Mouse (Mus musculus) embryonic facial prominence, embryonic 13.5 days (tissue): ENCODE results near the gene Mtus2. TPM values are rescaled to one million over a fixed set of nuclear protein-coding genes. Genes with fewer than 3 reads are reported as not detected.

ENCODE experiments used
- ATAC-seq: fragments of 200-750 bp; cut with Nextera tagmentation; 2 replicates; pipeline ENCODE4 v1.8.0; 2017; ENCODE audit warnings: low read depth; ENCODE audit not compliant: insufficient number of reproducible peaks, insufficient read depth, low FRiP score, low TSS enrichment
- H3K27ac ChIP-seq: fragments of 300-500 bp; sonication (generic); 2 replicates; pipeline ENCODE4 v1.5.1; 2015; ENCODE audit warnings: moderate library complexity, mild to moderate bottlenecking, inconsistent platforms
- H3K27me3 ChIP-seq: fragments of 300-500 bp; sonication (generic); 2 replicates; pipeline ENCODE4 v1.6.1; 2015; ENCODE audit warnings: mild to moderate bottlenecking, inconsistent platforms
- H3K36me3 ChIP-seq: fragments of 300-500 bp; sonication (generic); 2 replicates; pipeline ENCODE4 v1.6.1; 2015; ENCODE audit warnings: mild to moderate bottlenecking, inconsistent platforms
- H3K4me1 ChIP-seq: fragments of 300-500 bp; sonication (generic); 2 replicates; pipeline ENCODE4 v1.6.1; 2015; ENCODE audit warnings: inconsistent platforms
- H3K4me2 ChIP-seq: fragments of 300-500 bp; sonication (generic); 2 replicates; pipeline ENCODE4 v1.6.1; 2015; ENCODE audit warnings: moderate library complexity, mild to moderate bottlenecking, inconsistent platforms
- H3K4me3 ChIP-seq: fragments of 300-500 bp; sonication (generic); 2 replicates; pipeline ENCODE4 v1.5.1; 2015; ENCODE audit warnings: mild to moderate bottlenecking, inconsistent platforms
- H3K9ac ChIP-seq: fragments of 300-500 bp; sonication (generic); 2 replicates; pipeline ENCODE4 v1.6.1; 2015; ENCODE audit warnings: mild to moderate bottlenecking, inconsistent platforms
- H3K9me3 ChIP-seq: fragments of 300-500 bp; sonication (generic); 2 replicates; pipeline ENCODE4 v1.6.1; 2016; ENCODE audit warnings: inconsistent platforms
- WGBS: fragments of 180-500 bp; shearing (Covaris S2); methylation state at CpG from one replicate; pipeline ENCODE4 v1.1.7; 2015; ENCODE audit warnings: mixed read lengths; 5-methylcytosine and 5-hydroxymethylcytosine counted together
- polyA plus RNA-seq: library from polyadenylated mRNA; unstranded; fragments of >200 nt; fragmentation: Nextera tagmentation; extraction: Ambion mirVana; gene quantifications from 2 replicates; pipeline ENCODE4 v1.2.1, GENCODE M21; 2015

Mtus2 gene
- polyA plus RNA-seq, 1 experiment from 2014 or later: 8.1 TPM

GRCm38 (mm10) chr5:147959088-147959487, 2.0 kb downstream of the Mtus2 start:
- Histone ChIP-seq H3K9me3 (no peaks in the 10 kb centered on the region), H3K36me3 (no peaks in the 10 kb centered on the region), H3K27ac (no peak overlapping the region), H3K4me2 (no peak overlapping the region), H3K27me3 (peaks cover 57% of the 10 kb centered on the region), H3K9ac (no peak overlapping the region), H3K4me3 (no peak overlapping the region), H3K4me1 (peaks cover 17% of the 10 kb centered on the region)
- no peak for ATAC-seq
- WGBS: 34% methylated on average over 5 of the region's 5 CpGs

DNA sequence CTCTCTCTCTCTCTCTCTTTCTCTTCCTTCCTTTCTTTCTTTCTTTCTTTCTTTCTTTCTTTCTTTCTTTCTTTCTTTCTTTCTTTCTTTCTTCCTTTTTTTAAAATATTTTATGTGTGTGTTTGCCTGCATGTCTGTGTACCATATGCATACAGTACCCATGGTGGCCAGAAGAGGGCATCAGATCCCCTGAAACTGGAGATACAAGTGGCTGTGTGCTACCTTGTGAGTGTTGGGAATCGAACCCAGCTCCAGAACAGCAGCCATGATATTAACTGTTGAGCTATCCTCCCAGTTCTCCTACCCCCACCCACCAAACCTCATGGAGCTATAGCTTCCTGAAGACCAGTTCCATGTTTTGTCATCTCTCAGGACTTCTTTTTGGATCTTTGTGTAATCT, 3.7 kb downstream of the Mtus2 start:
- Histone ChIP-seq H3K9me3 (no peaks in the 10 kb centered on the region), H3K4me2 (no peak overlapping the region), H3K4me1 (peaks cover 17% of the 10 kb centered on the region), H3K27me3 (peaks cover 41% of the 10 kb centered on the region), H3K9ac (no peak overlapping the region), H3K27ac (no peak overlapping the region), H3K4me3 (no peak overlapping the region), H3K36me3 (no peaks in the 10 kb centered on the region)
- WGBS: 100% methylated on average over 1 of the region's 1 CpGs
- no peak for ATAC-seq

GRCm38 (mm10) chr5:147963820-147964580, 6.9 kb downstream of the Mtus2 start:
- H3K9me3 ChIP-seq: no peaks in the 10 kb centered on the region
- no peak overlapping the region for H3K9ac ChIP-seq
- no peak for ATAC-seq
- WGBS: 77% methylated on average over 13 of the region's 13 CpGs
- no peak overlapping the region for H3K4me2 ChIP-seq
- H3K36me3 ChIP-seq: no peaks in the 10 kb centered on the region
- no peak overlapping the region for H3K27ac ChIP-seq
- no peak overlapping the region for H3K4me3 ChIP-seq
- H3K4me1 ChIP-seq: no peaks in the 10 kb centered on the region
- H3K27me3 ChIP-seq: peaks cover 10% of the 10 kb centered on the region; the same call in 1 of the 2 replicates

DNA sequence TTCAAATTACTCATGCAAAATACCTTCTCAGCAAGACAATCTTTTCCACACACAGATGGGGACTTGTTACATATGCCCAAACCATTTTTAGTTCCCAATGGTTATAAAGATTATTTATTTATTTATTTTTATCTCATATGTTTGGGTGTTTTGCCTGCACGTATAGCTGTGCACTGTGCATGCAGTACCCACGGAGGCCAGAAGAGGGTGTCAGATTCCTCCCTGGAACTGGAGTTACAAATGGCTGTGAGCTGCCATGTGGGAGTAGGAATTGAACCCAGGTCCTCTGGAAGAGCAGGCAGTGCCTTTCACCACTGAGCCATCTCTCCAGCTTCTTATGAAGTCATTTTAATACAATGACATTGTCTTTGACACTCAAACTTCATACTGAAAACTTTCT, 7.7 kb downstream of the Mtus2 start:
- H3K9me3 ChIP-seq: no peaks in the 10 kb centered on the region

GRCm38 (mm10) chr5:147966646-147967045, 9.5 kb downstream of the Mtus2 start:
- H3K9me3 ChIP-seq: 0 out of 2 replicates have a peak, but pooled peaks cover 5% of the 10 kb centered on the region
- H3K9ac ChIP-seq: no peak overlapping the region
- H3K27me3 ChIP-seq: peaks cover 7% of the 10 kb centered on the region; the same call in 1 of the 2 replicates
- H3K4me2 ChIP-seq: no peak overlapping the region
- WGBS: 78% methylated on average over 7 of the region's 7 CpGs
- H3K36me3 ChIP-seq: no peaks in the 10 kb centered on the region
- no peak for ATAC-seq
- no peak overlapping the region for H3K4me3 ChIP-seq
- no peak overlapping the region for H3K27ac ChIP-seq
- no peaks in the 10 kb centered on the region for H3K4me1 ChIP-seq

More for the DNA sequence above, 7.7 kb downstream of the Mtus2 start:
- H3K4me1 ChIP-seq: no peaks in the 10 kb centered on the region
- no peak overlapping the region for H3K4me3 ChIP-seq
- H3K27ac ChIP-seq: no peak overlapping the region
- no peak for ATAC-seq
- 53% methylated on average over 2 of the region's 2 CpGs for WGBS
- H3K4me2 ChIP-seq: no peak overlapping the region
- H3K27me3 ChIP-seq: peaks cover 7% of the 10 kb centered on the region; the same call in 1 of the 2 replicates
- no peak overlapping the region for H3K9ac ChIP-seq
- H3K36me3 ChIP-seq: no peaks in the 10 kb centered on the region

- Histone ChIP-seq H3K9me3 (0 out of 2 replicates have a peak, but pooled peaks cover 5% of the 10 kb centered on the region), H3K27ac (no peak overlapping the region), H3K36me3 (no peaks in the 10 kb centered on the region), H3K4me3 (no peak overlapping the region), H3K4me1 (no peaks in the 10 kb centered on the region), H3K27me3 (no peaks in the 10 kb centered on the region), H3K9ac (no peak overlapping the region), H3K4me2 (no peak overlapping the region)
- WGBS: 72% methylated on average over 5 of the region's 5 CpGs
- no peak for ATAC-seq
Measured at GRCm38 (mm10) chr5:147969566-147969965, 12.4 kb downstream of the Mtus2 start.

GRCm38 (mm10) chr5:147976001-147976400, 18.9 kb downstream of the Mtus2 start:
- 60% methylated on average over 13 of the region's 13 CpGs for WGBS
- Histone ChIP-seq H3K4me1 (no peaks in the 10 kb centered on the region), H3K27me3 (no peaks in the 10 kb centered on the region), H3K4me3 (no peak overlapping the region), H3K9me3 (0 out of 2 replicates have a peak, but pooled peaks cover 5% of the 10 kb centered on the region), H3K36me3 (no peaks in the 10 kb centered on the region), H3K9ac (no peak overlapping the region), H3K27ac (no peak overlapping the region), H3K4me2 (no peak overlapping the region)
- no peak for ATAC-seq

DNA sequence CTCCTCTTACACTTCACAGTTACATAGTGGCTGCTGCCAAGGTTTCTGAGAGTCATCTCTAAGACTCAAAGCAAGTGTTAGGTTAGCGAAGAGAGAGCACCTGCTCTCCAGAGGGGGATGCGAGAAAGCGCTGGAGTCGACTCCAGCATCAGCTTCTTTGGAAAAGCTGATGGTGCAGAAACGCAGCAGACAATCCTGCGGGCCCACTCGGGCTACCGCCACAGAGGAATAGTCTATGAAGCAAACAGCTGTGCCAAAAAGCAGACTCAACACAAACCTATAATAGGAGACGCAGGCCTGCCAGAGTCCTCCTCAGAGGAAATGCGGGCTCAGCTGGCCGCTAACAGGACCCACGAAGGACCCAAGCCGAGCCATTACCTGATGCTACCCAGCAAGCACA, 23.5 kb downstream of the Mtus2 start:
- no peak overlapping the region for H3K27ac ChIP-seq
- H3K36me3 ChIP-seq: no peaks in the 10 kb centered on the region
- WGBS: 87% methylated on average over 13 of the region's 13 CpGs
- 0 out of 2 replicates have a peak, but pooled peaks cover 2% of the 10 kb centered on the region for H3K9me3 ChIP-seq
- H3K9ac ChIP-seq: no peak overlapping the region
- H3K4me2 ChIP-seq: no peak overlapping the region
- ATAC-seq: no peak
- no peak overlapping the region for H3K4me3 ChIP-seq
- H3K27me3 ChIP-seq: no peaks in the 10 kb centered on the region
- no peaks in the 10 kb centered on the region for H3K4me1 ChIP-seq

DNA sequence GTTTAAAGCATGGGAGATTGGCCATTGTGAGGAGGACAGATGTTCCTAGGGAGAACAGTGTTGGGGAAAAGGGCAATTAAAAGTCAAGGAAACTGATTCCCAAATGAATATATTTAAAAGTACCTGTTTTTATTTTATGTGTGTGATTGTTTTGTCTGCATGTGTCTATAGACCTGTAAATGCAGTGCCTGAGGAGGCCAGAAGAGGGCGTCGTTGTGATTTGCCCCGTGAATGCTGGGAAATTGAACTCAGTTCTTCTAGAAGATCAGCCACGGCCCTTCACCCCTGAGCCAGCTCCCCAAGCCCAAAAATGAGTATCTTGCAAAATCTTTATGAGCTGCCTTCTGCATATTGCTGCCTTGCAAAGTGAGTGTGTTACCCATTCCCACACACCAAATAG, 33.2 kb downstream of the Mtus2 start:
- Histone ChIP-seq H3K36me3 (no peaks in the 10 kb centered on the region), H3K4me2 (no peak overlapping the region), H3K27me3 (no peaks in the 10 kb centered on the region), H3K4me1 (0 out of 2 replicates have a peak, but pooled peaks cover 5% of the 10 kb centered on the region), H3K9me3 (peaks cover 5% of the 10 kb centered on the region; the same call in 1 of the 2 replicates), H3K4me3 (no peak overlapping the region), H3K27ac (no peak overlapping the region), H3K9ac (no peak overlapping the region)
- no peak for ATAC-seq
- 75% methylated on average over 4 of the region's 4 CpGs for WGBS

DNA sequence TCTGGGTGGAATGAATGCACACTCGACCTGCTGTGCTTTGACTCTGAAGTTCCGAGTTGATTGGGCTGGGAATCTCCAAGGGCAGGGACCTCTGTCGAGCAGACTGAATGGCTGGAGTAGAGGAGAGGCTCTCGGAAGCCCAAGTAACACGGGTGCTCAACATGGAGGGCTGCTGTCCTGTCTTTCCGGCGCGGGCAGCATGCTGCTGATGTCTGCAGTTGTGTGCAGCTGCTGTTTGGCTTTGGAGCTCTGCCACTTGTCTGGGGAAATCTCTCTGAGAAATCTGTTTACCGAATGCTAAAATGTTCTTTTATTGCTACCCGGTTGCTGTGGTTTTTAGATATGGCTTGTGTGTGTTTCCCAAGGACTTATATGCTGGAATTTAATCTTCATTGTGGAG, 33.7 kb downstream of the Mtus2 start:
- Histone ChIP-seq H3K36me3 (no peaks in the 10 kb centered on the region), H3K4me1 (0 out of 2 replicates have a peak, but pooled peaks cover 5% of the 10 kb centered on the region), H3K27ac (no peak overlapping the region), H3K9ac (no peak overlapping the region), H3K4me2 (no peak overlapping the region), H3K4me3 (no peak overlapping the region), H3K27me3 (no peaks in the 10 kb centered on the region), H3K9me3 (peaks cover 5% of the 10 kb centered on the region; the same call in 1 of the 2 replicates)
- WGBS: 84% methylated on average over 10 of the region's 10 CpGs
- ATAC-seq: no peak

DNA sequence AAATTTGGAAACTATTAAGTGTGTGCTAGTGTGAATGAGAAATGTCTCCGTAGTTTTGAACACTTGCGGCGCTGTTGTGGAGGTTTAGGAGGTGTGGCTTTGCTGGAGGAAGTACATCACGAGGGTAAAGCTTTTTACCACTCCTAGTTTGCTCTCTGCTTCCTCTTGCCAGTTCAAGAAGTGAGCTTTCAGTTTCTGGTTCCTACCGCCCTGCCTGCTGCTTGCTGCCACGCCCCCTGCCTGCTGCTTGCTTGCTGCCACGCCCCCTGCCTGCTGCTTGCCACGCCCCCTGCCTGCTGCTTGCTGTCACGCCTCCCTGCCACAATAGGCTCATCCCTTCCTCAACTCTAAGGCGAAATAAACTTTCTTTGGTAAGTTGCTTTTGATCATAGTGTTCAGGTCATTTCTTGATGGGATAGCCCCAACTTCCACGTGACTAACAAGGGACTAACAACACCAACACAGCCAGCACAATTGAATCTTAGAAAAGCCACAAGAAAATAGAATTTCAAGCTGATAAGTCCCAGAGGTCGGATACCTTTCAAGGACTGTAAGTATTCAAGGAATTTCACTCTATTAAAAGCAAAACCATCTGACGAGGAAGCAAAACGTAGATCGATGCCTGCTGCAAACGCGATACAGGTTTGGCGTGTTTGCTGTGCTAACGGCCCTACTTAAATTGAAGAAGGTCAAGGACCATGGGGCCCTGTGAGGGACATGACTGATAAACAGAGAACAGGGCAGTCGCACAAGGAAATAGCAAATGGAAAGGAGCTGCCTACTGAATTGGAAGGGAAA, 35.7 kb downstream of the Mtus2 start:
- H3K4me3 ChIP-seq: peak overlapping the region; percentile 25

More for the DNA sequence above, 35.7 kb downstream of the Mtus2 start:
- no peak for ATAC-seq
- H3K27me3 ChIP-seq: no peaks in the 10 kb centered on the region
- no peaks in the 10 kb centered on the region for H3K9me3 ChIP-seq
- H3K27ac ChIP-seq: no peak overlapping the region
- 8% methylated on average over 20 of the region's 20 CpGs for WGBS
- H3K36me3 ChIP-seq: no peaks in the 10 kb centered on the region
- 0 out of 2 replicates have a peak, but pooled peaks cover 5% of the 10 kb centered on the region for H3K4me1 ChIP-seq
- no peak overlapping the region for H3K9ac ChIP-seq
- peak overlapping the region; percentile 49 for H3K4me2 ChIP-seq
